Mouse (Mus musculus): ENCODE measurements around the gene Dis3l2. TPM values are rescaled to one million over a fixed set of nuclear protein-coding genes. Genes with fewer than 3 reads are reported as not detected.

Dis3l2 gene
- polyA plus RNA-seq, 1 experiment from 2014 or later = 35.9 TPM

DNA sequence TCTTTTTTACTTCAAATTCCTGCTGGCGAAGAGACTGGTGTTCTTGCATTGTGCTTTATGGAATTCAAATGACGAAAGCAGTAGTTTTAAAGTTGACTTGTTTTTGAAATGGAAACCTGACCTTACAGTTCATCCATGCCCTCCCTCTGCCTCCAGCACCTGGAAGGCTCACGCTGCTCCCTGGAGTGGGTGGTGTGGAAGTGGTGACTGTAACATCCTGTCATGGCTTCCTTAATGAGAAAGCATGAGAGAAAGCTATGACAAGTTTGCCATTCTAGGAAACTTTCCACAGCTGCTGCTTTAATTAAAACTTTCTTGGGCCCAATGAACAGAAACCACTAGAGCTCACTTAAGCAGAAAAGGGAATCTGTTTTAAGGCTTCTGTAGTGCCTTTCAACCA lies 210.3 kb downstream of the Dis3l2 start:
- Histone ChIP-seq H3K36me3 (ENCODE audit: control insufficient read depth, insufficient read depth, low read length) (no peaks in the 10 kb centered on the region), H3K27ac (ENCODE audit: low read depth, low read length) (no peak overlapping the region), H3K9ac (ENCODE audit: low read depth, low read length) (no peak overlapping the region), H3K4me1 (replicated peaks; ENCODE audit: control insufficient read depth, insufficient read depth, low read length) (no peaks in the 10 kb centered on the region; the same call in 1 of the 2 replicates), H3K4me3 (ENCODE audit: low read depth, low read length) (no peak overlapping the region), H3K9me3 (ENCODE audit: control insufficient read depth, low read length) (no peaks in the 10 kb centered on the region), H3K27me3 (ENCODE audit: control insufficient read depth, insufficient read depth, low read length) (no peaks in the 10 kb centered on the region), H3K4me2 (replicated peaks; ENCODE audit: low read depth, low read length) (no peak overlapping the region)
- DNase-seq (ENCODE audit: low spot score) (no peak), ATAC-seq (ENCODE audit: low FRiP score) (no peak)
- 85% methylated on average over 3 of the region's 3 CpGs for WGBS

DNA sequence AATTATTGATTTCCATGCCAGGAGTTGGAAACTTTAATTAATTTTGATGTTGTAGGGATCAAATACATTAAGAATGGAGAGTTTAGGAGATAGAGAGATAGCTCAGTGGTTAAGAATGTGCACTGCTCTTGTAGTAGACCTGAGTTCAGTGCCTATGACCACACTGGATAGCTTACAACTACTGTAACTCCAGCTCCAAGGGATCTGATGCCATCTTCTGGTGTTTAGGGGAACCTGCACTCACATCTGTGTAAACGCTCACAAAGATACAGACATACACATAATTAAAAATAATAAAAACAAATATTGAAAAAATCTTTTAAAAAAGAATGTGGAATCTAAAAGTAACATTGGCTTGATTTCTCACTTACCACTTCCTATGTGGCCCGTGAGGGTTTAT lies 211.1 kb downstream of the Dis3l2 start:
- no peaks in the 10 kb centered on the region for H3K36me3 ChIP-seq (ENCODE audit: control insufficient read depth, insufficient read depth, low read length)
- no peak overlapping the region for H3K4me3 ChIP-seq (ENCODE audit: low read depth, low read length)
- no peaks in the 10 kb centered on the region for H3K27me3 ChIP-seq (ENCODE audit: control insufficient read depth, insufficient read depth, low read length)
- no peak overlapping the region for H3K9ac ChIP-seq (ENCODE audit: low read depth, low read length)
- 91% methylated on average over 2 of the region's 2 CpGs for WGBS
- no peaks in the 10 kb centered on the region for H3K9me3 ChIP-seq (ENCODE audit: control insufficient read depth, low read length)
- no peak for ATAC-seq (ENCODE audit: low FRiP score)
- no peak for DNase-seq (ENCODE audit: low spot score)
- H3K4me1 ChIP-seq (replicated peaks; ENCODE audit: control insufficient read depth, insufficient read depth, low read length) = no peaks in the 10 kb centered on the region; the same call in 1 of the 2 replicates
- H3K4me2 ChIP-seq (replicated peaks; ENCODE audit: low read depth, low read length) = no peak overlapping the region
- no peak overlapping the region for H3K27ac ChIP-seq (ENCODE audit: low read depth, low read length)

DNA sequence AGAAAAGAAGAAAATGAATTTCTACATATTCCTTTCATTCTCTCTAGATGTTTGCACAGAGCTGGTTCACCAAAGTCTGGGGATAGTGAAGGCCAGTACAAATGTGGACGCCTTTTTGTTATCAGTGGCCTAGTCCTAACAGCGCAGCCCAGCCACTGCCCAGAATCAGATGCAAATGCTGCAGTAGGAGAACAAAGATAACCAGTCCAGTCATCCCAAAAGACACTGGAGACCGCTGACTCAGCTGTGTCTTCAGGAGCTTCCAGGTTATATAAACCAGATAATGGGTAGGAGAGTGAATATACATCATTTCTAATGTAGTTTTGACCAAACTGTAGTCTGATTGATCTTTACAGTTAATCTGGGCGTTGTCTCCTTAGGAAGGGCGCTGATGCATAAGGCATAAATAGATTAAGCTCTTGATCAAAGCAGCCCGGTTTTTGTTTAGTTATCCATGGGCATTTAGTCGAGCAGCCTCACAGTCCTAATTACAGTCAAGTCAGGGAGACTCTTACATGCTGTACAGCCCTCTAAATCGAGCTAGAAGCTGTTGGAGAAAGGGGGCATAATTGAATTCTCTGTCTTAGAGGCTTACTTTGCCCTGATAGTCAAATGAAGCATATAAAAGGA lies 212.9 kb downstream of the Dis3l2 start:
- Histone ChIP-seq H3K4me2 (replicated peaks; ENCODE audit: low read depth, low read length) (no peak overlapping the region), H3K4me3 (ENCODE audit: low read depth, low read length) (no peak overlapping the region), H3K4me1 (replicated peaks; ENCODE audit: control insufficient read depth, insufficient read depth, low read length) (no peaks in the 10 kb centered on the region; the same call in 1 of the 2 replicates), H3K27me3 (ENCODE audit: control insufficient read depth, insufficient read depth, low read length) (no peaks in the 10 kb centered on the region), H3K27ac (ENCODE audit: low read depth, low read length) (no peak overlapping the region; the same call in 1 of the 2 replicates), H3K9ac (ENCODE audit: low read depth, low read length) (no peak overlapping the region), H3K9me3 (ENCODE audit: control insufficient read depth, low read length) (no peaks in the 10 kb centered on the region), H3K36me3 (ENCODE audit: control insufficient read depth, insufficient read depth, low read length) (no peaks in the 10 kb centered on the region)
- DNase-seq (ENCODE audit: low spot score) (no peak), ATAC-seq (ENCODE audit: low FRiP score) (no peak)
- 79% methylated on average over 8 of the region's 8 CpGs for whole genome bisulfite sequencing

DNA sequence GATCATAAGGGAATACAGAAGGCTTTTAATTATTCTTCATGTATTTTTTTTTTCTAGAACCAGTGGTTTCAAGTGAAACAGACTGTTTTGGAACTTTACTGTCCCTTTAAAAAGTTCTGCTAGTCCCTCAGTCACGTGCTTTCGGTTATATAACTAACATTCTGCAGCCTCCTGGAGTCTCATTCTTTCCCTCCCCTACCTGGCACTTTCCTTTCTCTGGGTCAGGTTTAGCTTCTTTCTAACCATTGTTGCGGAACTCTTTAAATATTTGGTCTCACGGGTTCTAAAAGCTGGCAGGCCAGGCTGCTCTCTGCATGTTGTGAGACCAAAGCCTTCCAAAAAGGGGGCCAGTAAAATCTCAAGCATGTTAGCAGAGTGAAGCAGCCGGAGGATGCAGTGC lies 222.2 kb downstream of the Dis3l2 start:
- Histone ChIP-seq H3K27ac (ENCODE audit: low read depth, low read length) (no peak overlapping the region), H3K36me3 (ENCODE audit: control insufficient read depth, insufficient read depth, low read length) (no peaks in the 10 kb centered on the region), H3K4me2 (replicated peaks; ENCODE audit: low read depth, low read length) (no peak overlapping the region), H3K9me3 (ENCODE audit: control insufficient read depth, low read length) (no peaks in the 10 kb centered on the region), H3K4me3 (ENCODE audit: low read depth, low read length) (no peak overlapping the region), H3K9ac (ENCODE audit: low read depth, low read length) (no peak overlapping the region), H3K27me3 (ENCODE audit: control insufficient read depth, insufficient read depth, low read length) (no peaks in the 10 kb centered on the region), H3K4me1 (replicated peaks; ENCODE audit: control insufficient read depth, insufficient read depth, low read length) (no peaks in the 10 kb centered on the region)
- DNase-seq (ENCODE audit: low spot score) = no peak
- WGBS = 79% methylated on average over 5 of the region's 5 CpGs
- no peak for ATAC-seq (ENCODE audit: low FRiP score)

DNA sequence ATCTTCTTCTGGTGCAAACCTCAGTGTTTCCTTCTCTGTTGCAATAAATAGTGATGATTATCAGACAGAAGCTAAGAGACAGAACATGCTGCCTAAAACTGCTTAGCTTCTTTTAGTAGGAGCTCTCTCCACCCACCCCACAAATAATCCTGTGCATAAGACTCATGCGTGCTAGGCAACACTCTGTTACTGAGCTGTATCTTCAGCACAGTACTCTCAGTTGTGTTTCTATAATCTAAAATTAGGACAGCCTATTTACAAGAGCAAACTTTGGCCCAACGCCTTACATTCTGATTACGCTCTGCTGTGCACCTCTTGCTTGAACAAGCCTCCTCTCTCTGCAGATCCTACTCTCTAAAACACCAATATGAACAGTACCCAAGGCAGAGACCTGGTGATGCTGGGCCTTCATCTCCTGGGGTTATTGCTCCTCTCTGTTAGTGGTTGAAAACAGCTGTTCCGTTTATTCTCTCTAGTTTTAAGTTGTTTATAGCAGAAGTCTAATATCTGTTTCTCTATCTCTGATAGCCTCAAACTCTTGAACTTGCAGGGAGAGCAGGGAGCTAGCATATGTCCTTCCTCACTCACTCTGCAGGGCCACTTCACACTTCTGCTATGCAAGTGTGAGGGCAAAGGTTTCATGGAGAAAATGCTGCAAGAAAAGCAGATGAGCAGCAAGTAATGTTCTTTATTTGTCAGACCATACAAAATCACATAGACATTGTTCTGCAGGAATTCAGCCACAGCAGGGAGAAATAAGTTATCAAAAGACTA lies 228.2 kb downstream of the Dis3l2 start:
- H3K27me3 ChIP-seq (ENCODE audit: control insufficient read depth, insufficient read depth, low read length) = no peaks in the 10 kb centered on the region
- no peaks in the 10 kb centered on the region for H3K9me3 ChIP-seq (ENCODE audit: control insufficient read depth, low read length)
- H3K36me3 ChIP-seq (ENCODE audit: control insufficient read depth, insufficient read depth, low read length) = no peaks in the 10 kb centered on the region
- DNase-seq (ENCODE audit: low spot score) (no peak), ATAC-seq (ENCODE audit: low FRiP score) (no peak)
- H3K4me3 ChIP-seq (ENCODE audit: low read depth, low read length) = no peak overlapping the region
- no peak overlapping the region for H3K9ac ChIP-seq (ENCODE audit: low read depth, low read length)
- H3K4me1 ChIP-seq (replicated peaks; ENCODE audit: control insufficient read depth, insufficient read depth, low read length) = no peaks in the 10 kb centered on the region
- no peak overlapping the region for H3K4me2 ChIP-seq (replicated peaks; ENCODE audit: low read depth, low read length)
- 96% methylated on average over 4 of the region's 4 CpGs for WGBS
- H3K27ac ChIP-seq (ENCODE audit: low read depth, low read length) = no peak overlapping the region

DNA sequence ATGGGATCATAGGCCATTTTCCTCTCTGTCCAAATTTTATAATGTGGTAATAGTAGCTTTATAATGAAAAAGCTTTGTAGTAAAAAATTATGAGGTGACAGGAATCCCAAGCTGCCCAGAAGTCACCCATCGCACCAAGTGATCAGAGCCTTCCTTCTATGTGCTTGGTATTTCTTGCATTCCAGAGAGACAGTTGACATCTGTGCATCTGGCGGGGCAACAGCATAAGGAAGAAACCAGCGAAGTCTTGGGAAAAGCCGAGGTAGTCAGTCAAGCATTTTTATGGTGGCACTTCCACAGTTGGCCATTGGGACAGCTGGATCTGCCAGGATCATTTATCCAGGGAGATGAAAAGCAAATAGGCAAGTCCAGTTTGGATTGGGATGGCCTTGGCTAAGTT lies 229.2 kb downstream of the Dis3l2 start:
- Histone ChIP-seq H3K9ac (ENCODE audit: low read depth, low read length) (no peak overlapping the region), H3K9me3 (ENCODE audit: control insufficient read depth, low read length) (no peaks in the 10 kb centered on the region), H3K36me3 (ENCODE audit: control insufficient read depth, insufficient read depth, low read length) (no peaks in the 10 kb centered on the region), H3K27ac (ENCODE audit: low read depth, low read length) (no peak overlapping the region), H3K27me3 (ENCODE audit: control insufficient read depth, insufficient read depth, low read length) (no peaks in the 10 kb centered on the region), H3K4me2 (replicated peaks; ENCODE audit: low read depth, low read length) (no peak overlapping the region), H3K4me1 (replicated peaks; ENCODE audit: control insufficient read depth, insufficient read depth, low read length) (no peaks in the 10 kb centered on the region), H3K4me3 (ENCODE audit: low read depth, low read length) (no peak overlapping the region)
- DNase-seq (ENCODE audit: low spot score) (no peak), ATAC-seq (ENCODE audit: low FRiP score) (no peak)
- 91% methylated on average over 4 of the region's 4 CpGs for WGBS

DNA sequence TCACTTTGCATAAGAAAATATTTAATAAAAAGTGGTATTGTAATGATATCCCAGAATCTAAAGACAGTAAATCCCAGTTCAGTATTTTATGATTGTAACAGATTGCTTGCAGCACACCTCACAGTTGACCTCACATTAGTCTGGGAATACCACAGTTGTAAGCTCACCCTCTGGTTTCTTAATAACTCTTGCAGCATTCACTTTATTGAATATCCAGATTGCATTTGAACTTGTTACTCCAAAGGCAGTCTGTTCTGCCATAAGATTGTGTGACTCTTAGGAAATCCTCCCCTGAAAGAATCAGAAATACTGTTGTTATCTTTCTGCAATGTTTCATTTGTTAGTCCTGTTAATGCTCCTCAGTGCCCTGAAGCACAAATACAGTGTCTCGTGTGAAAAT lies 230.0 kb downstream of the Dis3l2 start:
- Histone ChIP-seq H3K9me3 (ENCODE audit: control insufficient read depth, low read length) (no peaks in the 10 kb centered on the region), H3K27ac (ENCODE audit: low read depth, low read length) (no peak overlapping the region), H3K27me3 (ENCODE audit: control insufficient read depth, insufficient read depth, low read length) (no peaks in the 10 kb centered on the region), H3K36me3 (ENCODE audit: control insufficient read depth, insufficient read depth, low read length) (no peaks in the 10 kb centered on the region), H3K9ac (ENCODE audit: low read depth, low read length) (no peak overlapping the region), H3K4me2 (replicated peaks; ENCODE audit: low read depth, low read length) (no peak overlapping the region), H3K4me1 (replicated peaks; ENCODE audit: control insufficient read depth, insufficient read depth, low read length) (no peaks in the 10 kb centered on the region), H3K4me3 (ENCODE audit: low read depth, low read length) (no peak overlapping the region)
- 88% methylated on average over 1 of the region's 1 CpGs for WGBS
- DNase-seq (ENCODE audit: low spot score) = no peak
- ATAC-seq (ENCODE audit: low FRiP score) = no peak

DNA sequence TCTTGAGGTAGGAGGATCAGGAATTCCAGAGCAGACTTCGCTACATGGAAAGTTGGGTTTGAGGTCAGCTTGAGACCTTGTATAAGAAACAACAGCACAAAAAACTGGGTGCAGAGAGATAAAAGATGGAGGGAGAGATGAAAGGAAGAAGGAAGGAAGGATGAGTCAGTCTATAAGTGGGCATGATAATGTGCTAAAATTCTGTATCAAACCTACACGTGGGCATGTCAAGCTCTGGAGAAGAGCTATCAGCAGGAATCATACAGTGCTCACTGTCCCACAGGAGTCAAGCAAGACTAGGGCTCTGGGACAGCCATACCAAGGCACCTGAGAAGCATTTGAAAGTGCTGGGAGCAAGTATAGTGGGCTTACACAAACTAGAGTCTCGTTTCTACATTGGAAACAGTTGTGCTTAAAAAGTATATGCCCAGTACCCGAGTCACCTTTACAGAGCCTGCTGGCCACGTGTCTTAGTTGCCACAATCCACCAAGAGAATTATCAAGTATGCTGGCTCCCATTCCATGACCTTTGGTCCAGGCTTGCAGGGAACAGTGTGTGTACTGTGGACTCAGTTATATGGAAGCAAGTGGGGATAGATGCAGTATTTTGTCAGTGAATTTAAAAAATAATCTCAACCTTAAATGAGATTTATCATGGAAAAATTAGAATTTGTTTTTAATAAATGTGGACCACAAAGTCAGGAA lies 248.0 kb downstream of the Dis3l2 start:
- H3K27ac ChIP-seq (ENCODE audit: low read depth, low read length) = no peak overlapping the region
- H3K4me1 ChIP-seq (replicated peaks; ENCODE audit: control insufficient read depth, insufficient read depth, low read length) = no peaks in the 10 kb centered on the region
- H3K27me3 ChIP-seq (ENCODE audit: control insufficient read depth, insufficient read depth, low read length) = no peaks in the 10 kb centered on the region
- H3K9ac ChIP-seq (ENCODE audit: low read depth, low read length) = no peak overlapping the region
- no peak for DNase-seq (ENCODE audit: low spot score)
- no peak overlapping the region for H3K4me2 ChIP-seq (replicated peaks; ENCODE audit: low read depth, low read length)
- no peaks in the 10 kb centered on the region for H3K36me3 ChIP-seq (ENCODE audit: control insufficient read depth, insufficient read depth, low read length)
- ATAC-seq (ENCODE audit: low FRiP score) = no peak
- H3K4me3 ChIP-seq (ENCODE audit: low read depth, low read length) = no peak overlapping the region
- WGBS = 78% methylated on average over 5 of the region's 5 CpGs
- H3K9me3 ChIP-seq (ENCODE audit: control insufficient read depth, low read length) = no peaks in the 10 kb centered on the region
